Mouse (Mus musculus) neural tube, embryonic 11.5 days (tissue): Measurements from ENCODE around the gene Prkcd. TPM values are rescaled to one million over a fixed set of nuclear protein-coding genes. Genes with fewer than 3 reads are reported as not detected.

Experiments
- ATAC-seq: fragments of 200-750 bp; cut with Nextera tagmentation; 2 replicates; pipeline ENCODE4 v1.8.0; 2017; ENCODE audit warnings: moderate number of reproducible peaks, mild to moderate bottlenecking, moderate TSS enrichment, moderate library complexity; ENCODE audit not compliant: insufficient read depth, low FRiP score, low TSS enrichment
- DNase-seq: peaks from one replicate; pipeline ENCODE4 v3.0.0-alpha.2; 2015; ENCODE audit warnings: low spot score
- H3K27ac ChIP-seq: fragments of 300-500 bp; sonication (generic); 2 replicates; pipeline ENCODE4 v1.5.1; 2014; ENCODE audit warnings: low read depth, mild to moderate bottlenecking, low read length
- H3K27me3 ChIP-seq: fragments of 300-500 bp; sonication (generic); 2 replicates; pipeline ENCODE4 v1.6.1; 2014; ENCODE audit warnings: mild to moderate bottlenecking, low read length, mixed read lengths; ENCODE audit not compliant: control insufficient read depth, insufficient read depth
- H3K36me3 ChIP-seq: fragments of 300-500 bp; sonication (generic); 2 replicates; pipeline ENCODE4 v1.6.1; 2014; ENCODE audit warnings: mild to moderate bottlenecking, low read length, moderate library complexity, mixed read lengths; ENCODE audit not compliant: control insufficient read depth, insufficient read depth
- H3K4me1 ChIP-seq: fragments of 300-500 bp; sonication (generic); 2 replicates; pipeline ENCODE4 v1.6.1; 2014; ENCODE audit warnings: low read length, mixed read lengths; ENCODE audit not compliant: control insufficient read depth, insufficient read depth
- H3K4me2 ChIP-seq: fragments of 300-500 bp; sonication (generic); 2 replicates; pipeline ENCODE4 v1.6.1; 2014; ENCODE audit warnings: low read depth, mild to moderate bottlenecking, moderate library complexity
- H3K4me3 ChIP-seq: fragments of 300-500 bp; sonication (generic); 2 replicates; pipeline ENCODE4 v1.5.1; 2014; ENCODE audit warnings: low read depth, low read length
- H3K9ac ChIP-seq: fragments of 300-500 bp; sonication (generic); 2 replicates; pipeline ENCODE4 v1.6.1; 2014; ENCODE audit warnings: mild to moderate bottlenecking, low read length
- H3K9me3 ChIP-seq: fragments of 300-500 bp; sonication (generic); 2 replicates; pipeline ENCODE4 v1.6.1; 2016; ENCODE audit warnings: low read length; ENCODE audit not compliant: control insufficient read depth
- WGBS: fragments of 180-500 bp; shearing (Covaris S2); extraction: QIAGEN DNeasy Blood & Tissue Kit; methylation state at CpG from one replicate; pipeline ENCODE4 v1.1.7; 2014; 5-methylcytosine and 5-hydroxymethylcytosine counted together
- polyA plus RNA-seq: library from polyadenylated mRNA; unstranded; fragments of >200 nt; fragmentation: Nextera tagmentation; extraction: Ambion mirVana; gene quantifications from 2 replicates; pipeline ENCODE4 v1.2.1, GENCODE M21; 2014

The Prkcd gene
- polyA plus RNA-seq, 1 experiment from 2014 or later, result 36.4 TPM

- no peak overlapping the region for H3K4me3 ChIP-seq
- H3K27me3 ChIP-seq, result no peaks in the 10 kb centered on the region
- H3K4me1 ChIP-seq, result peaks cover 9% of the 10 kb centered on the region
- no peaks in the 10 kb centered on the region for H3K36me3 ChIP-seq
- no peak overlapping the region for H3K27ac ChIP-seq
- ATAC-seq (no peak), DNase-seq (no peak)
- H3K9me3 ChIP-seq, result no peaks in the 10 kb centered on the region
- no peak overlapping the region for H3K4me2 ChIP-seq
- 58% methylated on average over 4 of the region's 4 CpGs for WGBS
- no peak overlapping the region for H3K9ac ChIP-seq
Observed at GRCm38 (mm10) chr14:30629839-30630238, 3.8 kb upstream of the Prkcd start.

GRCm38 (mm10) chr14:30628235-30628634 is 2.2 kb upstream of the Prkcd start:
- Histone ChIP-seq H3K4me1 (peaks cover 12% of the 10 kb centered on the region), H3K4me3 (no peak overlapping the region), H3K4me2 (no peak overlapping the region), H3K36me3 (no peaks in the 10 kb centered on the region), H3K27ac (no peak overlapping the region), H3K9ac (no peak overlapping the region), H3K27me3 (no peaks in the 10 kb centered on the region), H3K9me3 (no peaks in the 10 kb centered on the region)
- no peak for ATAC-seq
- no peak for DNase-seq
- WGBS, result 87% methylated on average over 5 of the region's 5 CpGs

- no peaks in the 10 kb centered on the region for H3K9me3 ChIP-seq
- peak overlapping the region; percentile 59 for H3K4me2 ChIP-seq
- peak overlapping the region; percentile 60; the same call in 1 of the 2 replicates for H3K4me3 ChIP-seq
- WGBS, result 59% methylated on average over 12 of the region's 12 CpGs
- ATAC-seq (0 out of 2 replicates have a peak, but pooled peaks have one; percentile 1), DNase-seq (no peak)
- H3K27ac ChIP-seq, result no peak overlapping the region
- no peaks in the 10 kb centered on the region for H3K36me3 ChIP-seq
- peaks cover 12% of the 10 kb centered on the region for H3K4me1 ChIP-seq
- H3K27me3 ChIP-seq, result no peaks in the 10 kb centered on the region
- H3K9ac ChIP-seq, result no peak overlapping the region
Observed at GRCm38 (mm10) chr14:30626756-30627742, 1.0 kb upstream of the Prkcd start.

- Histone ChIP-seq H3K27ac (no peak overlapping the region), H3K4me3 (peak overlapping the region; percentile 60), H3K9ac (peak overlapping the region; percentile 70), H3K4me1 (peaks cover 12% of the 10 kb centered on the region), H3K36me3 (no peaks in the 10 kb centered on the region), H3K4me2 (peak overlapping the region; percentile 59), H3K9me3 (no peaks in the 10 kb centered on the region), H3K27me3 (no peaks in the 10 kb centered on the region)
- ATAC-seq (peak; percentile 29; the same call in 1 of the 2 replicates), DNase-seq (peak; percentile 44)
- WGBS, result under 1% methylated on average over 39 of the region's 39 CpGs
Observed at GRCm38 (mm10) chr14:30625131-30625807, 741 bp downstream of the Prkcd start.

- DNase-seq, result no peak
- Histone ChIP-seq H3K36me3 (no peaks in the 10 kb centered on the region), H3K27me3 (no peaks in the 10 kb centered on the region), H3K4me1 (peaks cover 12% of the 10 kb centered on the region), H3K9me3 (no peaks in the 10 kb centered on the region), H3K27ac (no peak overlapping the region), H3K9ac (no peak overlapping the region; the same call in 1 of the 2 replicates), H3K4me2 (peak overlapping the region; percentile 59), H3K4me3 (peak overlapping the region; percentile 60; the same call in 1 of the 2 replicates)
- WGBS, result 64% methylated on average over 8 of the region's 8 CpGs
- no peak for ATAC-seq
Observed at GRCm38 (mm10) chr14:30624277-30624721, 1.7 kb downstream of the Prkcd start.

- no peaks in the 10 kb centered on the region for H3K27me3 ChIP-seq
- H3K9ac ChIP-seq, result no peak overlapping the region
- peaks cover 12% of the 10 kb centered on the region for H3K4me1 ChIP-seq
- 90% methylated on average over 8 of the region's 8 CpGs for WGBS
- H3K27ac ChIP-seq, result no peak overlapping the region
- ATAC-seq (no peak), DNase-seq (no peak)
- no peaks in the 10 kb centered on the region for H3K36me3 ChIP-seq
- no peak overlapping the region for H3K4me2 ChIP-seq
- H3K9me3 ChIP-seq, result no peaks in the 10 kb centered on the region
- no peak overlapping the region for H3K4me3 ChIP-seq
Observed at GRCm38 (mm10) chr14:30622556-30622955, 3.5 kb downstream of the Prkcd start.

- Histone ChIP-seq H3K27ac (no peak overlapping the region), H3K27me3 (no peaks in the 10 kb centered on the region), H3K9ac (no peak overlapping the region), H3K4me3 (no peak overlapping the region), H3K9me3 (no peaks in the 10 kb centered on the region), H3K4me1 (peaks cover 12% of the 10 kb centered on the region), H3K4me2 (no peak overlapping the region), H3K36me3 (no peaks in the 10 kb centered on the region)
- WGBS, result 86% methylated on average over 7 of the region's 7 CpGs
- DNase-seq, result no peak
- no peak for ATAC-seq
Observed at GRCm38 (mm10) chr14:30622130-30622529, 3.9 kb downstream of the Prkcd start.

- ATAC-seq (no peak), DNase-seq (no peak)
- no peaks in the 10 kb centered on the region for H3K36me3 ChIP-seq
- WGBS, result 86% methylated on average over 7 of the region's 7 CpGs
- H3K9me3 ChIP-seq, result no peaks in the 10 kb centered on the region
- no peak overlapping the region for H3K4me3 ChIP-seq
- H3K9ac ChIP-seq, result no peak overlapping the region
- H3K27ac ChIP-seq, result no peak overlapping the region
- peaks cover 5% of the 10 kb centered on the region; the same call in 1 of the 2 replicates for H3K4me1 ChIP-seq
- H3K27me3 ChIP-seq, result no peaks in the 10 kb centered on the region
- H3K4me2 ChIP-seq, result no peak overlapping the region
Observed at GRCm38 (mm10) chr14:30619982-30620578, 5.9 kb downstream of the Prkcd start.
